Mouse (Mus musculus): ENCODE results near the gene Abca4.

Gene Abca4

DNA sequence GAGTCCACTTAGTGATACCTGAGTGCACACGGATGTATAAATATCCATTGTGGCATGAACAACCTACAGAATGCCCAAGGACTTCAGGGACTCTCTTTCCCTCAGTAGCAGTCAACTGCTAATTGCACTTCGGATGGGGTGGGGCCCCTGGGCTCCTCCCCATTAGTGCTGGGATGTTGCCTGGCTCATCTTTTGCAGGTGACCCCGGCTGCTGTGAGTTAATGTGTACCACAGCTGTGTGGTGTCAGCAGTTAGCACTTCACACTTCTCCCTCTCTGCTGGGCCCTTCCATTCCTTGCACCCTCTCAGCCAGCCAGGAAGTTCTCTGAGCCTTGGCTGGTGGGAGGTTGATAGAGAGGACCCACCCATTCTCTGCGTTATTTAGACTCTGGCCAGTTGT lies 65.2 kb downstream of the Abca4 start:
- DNase-seq (ENCODE audit: low spot score): no peak

GRCm38 (mm10) chr3:122111141-122111981 lies 67.1 kb downstream of the Abca4 start:
- peak; percentile 78 for DNase-seq (ENCODE audit: low spot score)

- DNase-seq (ENCODE audit: low spot score): no peak
These were observed 74.5 kb downstream of the Abca4 start for GRCm38 (mm10) chr3:122118651-122119214.

DNA sequence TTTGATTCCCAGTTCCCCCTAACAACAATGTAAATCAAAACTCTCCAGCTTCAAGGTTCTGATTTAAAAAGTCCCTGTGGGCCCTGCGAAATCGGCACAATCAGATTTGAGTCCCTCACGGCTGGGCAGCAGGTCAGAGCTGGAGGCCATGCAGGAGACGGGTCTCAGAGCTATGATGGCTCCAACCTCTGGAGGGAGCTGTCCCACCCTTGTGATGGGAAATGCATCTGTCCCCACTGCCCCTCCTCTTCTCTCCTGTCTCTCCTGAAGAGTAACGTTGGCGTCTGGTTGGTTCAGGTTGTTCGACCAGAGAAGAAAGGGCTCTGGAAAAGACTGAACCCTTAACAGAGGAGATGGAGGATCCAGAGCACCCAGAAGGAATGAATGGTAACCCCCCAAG lies 75.5 kb downstream of the Abca4 start:
- DNase-seq (ENCODE audit: low spot score): no peak

- DNase-seq (ENCODE audit: low spot score): no peak
These were observed 76.0 kb downstream of the Abca4 start for GRCm38 (mm10) chr3:122120217-122120616.

- DNase-seq (ENCODE audit: low spot score): peak; percentile 64
These were observed 78.0 kb downstream of the Abca4 start for GRCm38 (mm10) chr3:122122127-122122663.

- DNase-seq (ENCODE audit: low spot score): no peak
These were observed 78.6 kb downstream of the Abca4 start for GRCm38 (mm10) chr3:122122838-122123237.

- DNase-seq (ENCODE audit: low spot score): no peak
These were observed 84.8 kb downstream of the Abca4 start for GRCm38 (mm10) chr3:122128999-122129493.

DNA sequence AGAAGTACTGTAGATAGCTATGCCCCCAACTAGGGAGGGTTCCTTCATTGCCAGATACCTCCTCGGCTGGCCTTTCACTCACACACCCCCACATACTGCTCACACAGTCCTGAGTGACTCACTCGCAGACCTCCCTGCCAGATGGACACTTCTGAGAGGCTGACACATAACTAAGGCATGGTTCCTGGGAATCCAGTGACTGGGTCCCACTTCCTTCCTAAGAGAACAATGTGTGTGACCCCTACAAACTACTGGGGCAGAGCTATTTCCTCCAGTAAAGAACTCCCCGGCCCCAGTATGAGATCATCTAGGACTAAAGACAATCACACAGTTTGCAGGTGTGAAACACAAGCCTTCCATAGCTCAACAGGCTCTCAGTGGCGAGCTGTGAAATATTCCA lies 86.5 kb downstream of the Abca4 start:
- no peak for DNase-seq (ENCODE audit: low spot score)

DNA sequence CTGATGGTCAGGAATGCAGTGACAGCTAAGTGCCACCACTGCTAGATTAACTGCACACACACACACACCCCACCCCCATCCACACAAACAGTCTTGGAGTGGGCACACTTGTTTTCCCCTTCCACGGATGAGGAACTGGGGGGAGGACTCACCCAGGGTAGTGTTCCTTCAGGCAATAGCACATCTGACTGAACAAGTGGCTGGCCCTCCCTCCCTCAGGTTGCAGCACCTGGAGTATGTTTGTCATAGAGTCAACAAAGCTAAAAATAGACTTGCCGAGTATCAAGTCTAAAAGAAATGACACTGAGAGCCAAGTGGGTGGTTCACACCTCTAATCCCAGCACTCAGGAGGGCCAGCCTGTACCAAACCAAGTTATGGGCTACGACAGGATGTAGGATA lies 87.4 kb downstream of the Abca4 start:
- no peak for DNase-seq (ENCODE audit: low spot score)

DNA sequence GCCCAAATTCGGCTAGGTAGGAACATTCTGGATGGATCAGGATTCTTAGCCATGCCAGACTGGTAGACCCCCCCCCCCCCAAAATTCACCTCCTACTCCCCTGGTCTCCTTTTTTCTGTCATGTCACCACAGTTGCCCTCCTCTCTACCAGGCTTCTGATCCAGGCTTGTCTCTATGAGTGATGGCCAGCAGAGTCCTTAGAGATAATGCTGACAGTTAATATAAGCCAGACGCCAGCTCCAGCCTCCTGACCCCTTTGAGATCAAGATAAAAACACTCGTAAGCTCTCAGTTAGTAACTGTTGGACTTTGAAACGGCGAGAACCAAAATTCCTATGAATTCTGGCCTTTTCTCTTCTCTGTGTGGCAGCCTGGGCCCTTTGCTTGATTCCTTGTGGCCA lies 89.0 kb downstream of the Abca4 start:
- DNase-seq (ENCODE audit: low spot score): no peak

DNA sequence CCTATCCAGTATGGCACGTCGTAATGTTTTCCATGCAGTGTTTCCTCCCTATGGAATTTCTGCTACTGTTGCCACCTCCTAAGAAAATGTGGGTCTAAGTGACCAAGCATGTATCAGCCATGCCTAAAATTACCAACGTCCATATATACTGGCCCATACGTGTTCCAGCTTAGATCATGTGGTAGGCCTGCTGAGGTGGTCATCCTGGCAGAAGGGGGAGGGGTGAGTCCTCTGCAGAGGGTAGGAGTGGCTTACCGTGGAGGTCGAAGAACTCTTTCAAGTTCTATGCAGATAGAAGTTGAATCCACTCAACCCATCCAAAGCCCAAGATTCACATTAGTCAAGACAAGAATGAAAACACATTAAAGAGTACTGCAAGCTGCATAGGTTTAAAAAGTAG lies 89.6 kb downstream of the Abca4 start:
- DNase-seq (ENCODE audit: low spot score): no peak

DNA sequence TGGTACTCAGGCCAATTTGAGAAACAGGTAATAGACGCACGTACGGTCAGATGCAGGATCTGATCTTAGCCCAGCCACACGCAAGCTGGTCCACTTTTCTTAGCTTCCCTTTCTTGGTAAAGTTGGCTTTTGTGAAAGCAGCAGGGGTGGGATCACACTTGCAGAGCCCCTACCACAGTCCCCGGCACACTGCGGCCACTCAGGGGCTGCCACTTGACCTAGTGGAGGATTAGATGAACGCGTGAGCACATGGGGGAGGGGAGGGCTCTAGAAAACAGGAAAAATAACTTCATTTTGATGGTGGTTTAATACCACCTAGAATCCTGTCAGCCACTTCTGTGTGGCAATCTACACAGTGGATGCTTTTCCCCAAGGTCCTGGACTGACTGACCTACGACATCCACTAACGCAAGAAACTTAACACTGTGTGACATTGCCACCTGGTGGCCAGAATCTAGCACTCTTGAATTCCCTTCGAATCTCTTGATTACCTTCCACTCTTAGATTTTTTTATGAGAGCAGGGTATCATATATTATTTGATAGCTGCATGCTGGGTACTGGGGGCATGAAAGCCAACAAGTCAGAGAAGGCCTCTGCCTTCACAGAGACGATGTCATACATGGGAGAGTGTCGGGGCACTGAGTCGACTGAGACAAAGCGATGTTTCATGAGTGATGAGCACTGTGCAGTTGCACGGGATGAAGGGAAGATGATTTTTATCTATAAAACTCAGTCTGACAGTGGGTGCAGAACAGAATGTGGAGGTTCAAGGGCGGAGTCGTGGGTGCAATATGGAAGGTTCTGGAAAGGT lies 96.6 kb downstream of the Abca4 start:
- peak; percentile 40 for DNase-seq (ENCODE audit: low spot score)

- peak; percentile 67 for DNase-seq (ENCODE audit: low spot score)
These were observed 98.1 kb downstream of the Abca4 start for GRCm38 (mm10) chr3:122142256-122142922.

DNA sequence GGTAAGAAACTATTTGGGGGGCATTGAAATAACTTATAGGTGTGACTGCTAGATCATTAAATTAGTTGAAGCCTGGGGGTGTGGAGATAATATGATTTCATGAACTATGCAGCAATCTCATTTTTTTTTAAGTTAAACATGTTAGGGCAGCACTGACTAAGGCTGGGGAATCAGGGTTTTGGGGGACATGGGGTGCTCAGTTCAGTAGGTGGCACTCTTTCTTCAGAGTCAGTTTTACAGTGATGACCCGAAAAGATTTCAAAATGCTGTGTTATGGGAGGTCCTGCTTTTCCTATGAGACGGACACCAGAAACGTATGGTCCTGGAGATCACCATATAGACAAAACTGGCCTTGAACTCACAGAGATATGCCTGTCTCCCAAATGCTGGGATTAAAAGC lies 99.2 kb downstream of the Abca4 start:
- DNase-seq (ENCODE audit: low spot score): no peak

- DNase-seq (ENCODE audit: low spot score): no peak
These were observed 101.2 kb downstream of the Abca4 start for GRCm38 (mm10) chr3:122145430-122145829.

DNA sequence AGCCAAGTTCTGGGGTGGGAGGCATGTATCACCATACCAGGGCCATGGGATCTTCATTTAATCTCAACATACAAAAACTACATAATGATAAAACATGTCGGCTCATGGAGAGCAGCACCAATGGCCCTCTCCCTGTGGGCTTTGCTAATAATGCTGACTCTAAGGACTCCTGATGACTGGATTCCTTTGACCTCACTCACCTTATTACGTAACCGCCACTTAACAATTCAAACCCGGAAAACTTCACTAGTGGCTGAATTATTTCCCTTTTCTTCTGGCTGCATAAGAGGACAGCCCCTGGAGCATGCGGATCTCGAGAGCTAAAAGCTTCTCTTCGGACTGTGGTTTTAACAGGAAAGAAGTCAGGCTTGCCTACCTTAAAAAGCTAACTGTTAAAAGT lies 106.6 kb downstream of the Abca4 start:
- DNase-seq (ENCODE audit: low spot score): no peak

DNA sequence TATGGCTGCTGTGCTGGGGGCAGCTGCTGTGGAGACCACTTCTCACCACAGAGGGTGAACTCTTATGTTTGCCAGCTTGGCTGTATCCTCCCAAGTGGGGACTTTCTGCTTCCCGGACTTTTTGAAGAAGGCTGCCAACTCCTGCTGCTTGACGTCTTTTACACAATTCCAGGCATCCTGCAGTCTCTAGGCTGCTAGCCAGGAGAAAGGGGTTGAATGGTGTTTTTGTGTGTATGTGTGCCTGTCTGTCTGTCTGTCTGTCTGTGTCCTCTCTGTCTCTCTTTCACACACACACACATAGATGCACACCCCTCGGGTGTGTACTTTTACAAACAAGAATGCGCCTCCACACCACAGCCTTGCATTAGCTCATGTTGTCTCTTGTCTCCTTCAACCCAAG lies 108.2 kb downstream of the Abca4 start:
- DNase-seq (ENCODE audit: low spot score): no peak

- no peak for DNase-seq (ENCODE audit: low spot score)
These were observed 109.8 kb downstream of the Abca4 start for GRCm38 (mm10) chr3:122154080-122154479.

DNA sequence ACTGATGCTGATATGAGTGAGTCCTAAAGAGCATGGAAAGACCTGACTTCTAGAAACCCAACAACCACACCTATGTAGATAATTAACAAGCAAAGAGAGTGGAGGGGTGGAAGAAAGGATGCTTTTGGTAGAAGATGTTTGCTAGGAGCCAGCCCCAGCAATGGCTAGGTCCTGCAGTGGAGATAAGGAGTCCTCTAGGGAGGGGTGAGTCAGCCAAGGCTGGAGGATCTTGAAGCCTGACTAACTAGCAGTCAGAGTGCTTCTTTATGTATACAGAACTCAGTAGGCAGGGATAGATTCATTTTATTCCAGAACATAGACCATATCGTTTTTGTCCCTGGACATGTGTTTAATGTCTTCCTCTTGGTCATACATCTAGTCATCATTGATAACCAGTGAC lies 115.2 kb downstream of the Abca4 start:
- DNase-seq (ENCODE audit: low spot score): no peak

GRCm38 (mm10) chr3:122169616-122170178 lies 125.5 kb downstream of the Abca4 start:
- peak; percentile 50 for DNase-seq (ENCODE audit: low spot score)
